Mouse (Mus musculus) bone marrow, adult 2 months (tissue): ENCODE results near the gene Pdia2. TPM values are rescaled to one million over a fixed set of nuclear protein-coding genes. Genes with fewer than 3 reads are reported as not detected.
A peak's percentile ranks its signal among the peaks of the same experiment; 100 is the strongest.

Experiments used
- H3K27ac ChIP-seq: fragments of 200-500 bp; 2 replicates; pipeline ENCODE4 v1.5.1; 2012; ENCODE audit warnings: low read depth, mild to moderate bottlenecking, control low read depth, inconsistent platforms, low read length; ENCODE audit not compliant: control insufficient read depth, poor library complexity, insufficient read depth
- H3K4me1 ChIP-seq: fragments of 200-500 bp; 2 replicates; pipeline ENCODE4 v1.6.1; 2011; ENCODE audit warnings: low read length; ENCODE audit not compliant: control insufficient read depth, insufficient read depth
- H3K4me3 ChIP-seq: fragments of 200-500 bp; replicated peaks from 2 replicates; pipeline ENCODE3; 2011; ENCODE audit warnings: mild to moderate bottlenecking, low read depth, low read length, control low read depth; ENCODE audit not compliant: control insufficient read depth
- CTCF ChIP-seq: fragments of 200-500 bp; IDR thresholded peaks from 2 replicates; pipeline ENCODE4 v1.5.1; 2011; ENCODE audit warnings: low read length, control low read depth; ENCODE audit not compliant: control insufficient read depth, insufficient read depth
- POLR2A ChIP-seq: fragments of 200-500 bp; IDR thresholded peaks from 2 replicates; pipeline ENCODE4 v1.6.1; 2011; ENCODE audit warnings: low read depth, mild to moderate bottlenecking, control low read depth, low read length, borderline replicate concordance; ENCODE audit not compliant: control insufficient read depth
- WGBS: fragments of 180-500 bp; shearing (Covaris S2); methylation state at CpG from one replicate; pipeline ENCODE4 v1.1.7; 2018; 5-methylcytosine and 5-hydroxymethylcytosine counted together
- polyA plus RNA-seq: library from polyadenylated mRNA; stranded (reverse); fragments of >200 nt; gene quantifications from 2 replicates; pipeline ENCODE4 v1.2.4, GENCODE M21; 2011; ENCODE audit warnings: low replicate concordance; ENCODE audit not compliant: missing spikeins, insufficient read depth, insufficient read length

Gene Pdia2
- 10.9 and 23.9 TPM in 2 replicates for polyA plus RNA-seq

GRCm38 (mm10) chr17:26198892-26199291 lies at the start of gene Pdia2:
Gene Pdia2 (minus strand): TSS chr17:26199087.
- TF ChIP-seq POLR2A (no peak), CTCF (no peak)
- 44% methylated on average over 4 of the region's 4 CpGs for WGBS
- H3K4me3 ChIP-seq = no peak within 1 kb of the TSS
- no peaks in the 10 kb centered on the region; the same call in 1 of the 2 replicates for H3K4me1 ChIP-seq
- no peak within 1 kb of the TSS for H3K27ac ChIP-seq

GRCm38 (mm10) chr17:26244101-26244841 lies 45.4 kb upstream of the Pdia2 start, which contains the start of gene Fam234a:
Gene Fam234a (minus strand): TSS chr17:26244242.
- H3K4me3 ChIP-seq = peak within 1 kb of the TSS; percentile 77
- no peaks in the 10 kb centered on the region for H3K4me1 ChIP-seq
- 2% methylated on average over 33 of the region's 33 CpGs for WGBS
- TF ChIP-seq POLR2A (no peak; the same call in 1 of the 2 replicates), CTCF (no peak)
- peak within 1 kb of the TSS; percentile 72 for H3K27ac ChIP-seq

GRCm38 (mm10) chr17:26243471-26244100 lies 44.7 kb upstream of the Pdia2 start:
- TF ChIP-seq POLR2A (0 out of 2 replicates have a peak, but pooled peaks have one; percentile 24), CTCF (peak; percentile 47; the same call in 1 of the 2 replicates)
- 1% methylated on average over 32 of the region's 32 CpGs for WGBS
- H3K4me3 ChIP-seq = peak overlapping the region; percentile 77
- peak overlapping the region; percentile 72 for H3K27ac ChIP-seq
- H3K4me1 ChIP-seq = no peaks in the 10 kb centered on the region

GRCm38 (mm10) chr17:26240990-26241389 lies 42.1 kb upstream of the Pdia2 start:
- TF ChIP-seq POLR2A (no peak), CTCF (no peak)
- Histone ChIP-seq H3K4me1 (peaks cover 3% of the 10 kb centered on the region), H3K27ac (no peak overlapping the region), H3K4me3 (no peak overlapping the region)
- WGBS = 85% methylated on average over 6 of the region's 6 CpGs

GRCm38 (mm10) chr17:26240120-26240790 lies 41.4 kb upstream of the Pdia2 start:
- Histone ChIP-seq H3K4me3 (no peak overlapping the region), H3K4me1 (peaks cover 3% of the 10 kb centered on the region), H3K27ac (no peak overlapping the region)
- TF ChIP-seq POLR2A = no peak
- no peak for TF ChIP-seq CTCF
- 64% methylated on average over 6 of the region's 6 CpGs for WGBS

- no peak for TF ChIP-seq CTCF
- no peak for TF ChIP-seq POLR2A
- Histone ChIP-seq H3K4me1 (peaks cover 4% of the 10 kb centered on the region), H3K4me3 (no peak overlapping the region), H3K27ac (no peak overlapping the region)
- WGBS = 60% methylated on average over 2 of the region's 2 CpGs
Observed at GRCm38 (mm10) chr17:26239551-26239950, 40.7 kb upstream of the Pdia2 start.

- TF ChIP-seq POLR2A (no peak), CTCF (no peak)
- no peak overlapping the region for H3K27ac ChIP-seq
- no peak overlapping the region for H3K4me3 ChIP-seq
- WGBS = 20% methylated on average over 10 of the region's 10 CpGs
- H3K4me1 ChIP-seq = peaks cover 4% of the 10 kb centered on the region
Observed at GRCm38 (mm10) chr17:26237667-26238066, 38.8 kb upstream of the Pdia2 start.

GRCm38 (mm10) chr17:26235077-26235815 lies 36.4 kb upstream of the Pdia2 start:
- no peak overlapping the region for H3K4me3 ChIP-seq
- peak overlapping the region; percentile 5; the same call in 1 of the 2 replicates for H3K27ac ChIP-seq
- WGBS = 17% methylated on average over 13 of the region's 13 CpGs
- H3K4me1 ChIP-seq = peaks cover 6% of the 10 kb centered on the region
- TF ChIP-seq CTCF (no peak), POLR2A (no peak)
